Mouse (Mus musculus) mammary gland, adult 2 months (tissue): ENCODE results near the gene Stox2. TPM values are rescaled to one million over a fixed set of nuclear protein-coding genes. Genes with fewer than 3 reads are reported as not detected.

Experiments
- polyA plus RNA-seq: library from polyadenylated mRNA; depleted of rRNA; stranded (reverse); fragments of >200 nt; gene quantifications from 2 replicates; pipeline ENCODE4 v1.2.3, GENCODE M21; 2012; ENCODE audit warnings: low replicate concordance; rRNA removed

Stox2 gene
- polyA plus RNA-seq: 2.8 and 3.5 TPM in 2 replicates

DNA sequence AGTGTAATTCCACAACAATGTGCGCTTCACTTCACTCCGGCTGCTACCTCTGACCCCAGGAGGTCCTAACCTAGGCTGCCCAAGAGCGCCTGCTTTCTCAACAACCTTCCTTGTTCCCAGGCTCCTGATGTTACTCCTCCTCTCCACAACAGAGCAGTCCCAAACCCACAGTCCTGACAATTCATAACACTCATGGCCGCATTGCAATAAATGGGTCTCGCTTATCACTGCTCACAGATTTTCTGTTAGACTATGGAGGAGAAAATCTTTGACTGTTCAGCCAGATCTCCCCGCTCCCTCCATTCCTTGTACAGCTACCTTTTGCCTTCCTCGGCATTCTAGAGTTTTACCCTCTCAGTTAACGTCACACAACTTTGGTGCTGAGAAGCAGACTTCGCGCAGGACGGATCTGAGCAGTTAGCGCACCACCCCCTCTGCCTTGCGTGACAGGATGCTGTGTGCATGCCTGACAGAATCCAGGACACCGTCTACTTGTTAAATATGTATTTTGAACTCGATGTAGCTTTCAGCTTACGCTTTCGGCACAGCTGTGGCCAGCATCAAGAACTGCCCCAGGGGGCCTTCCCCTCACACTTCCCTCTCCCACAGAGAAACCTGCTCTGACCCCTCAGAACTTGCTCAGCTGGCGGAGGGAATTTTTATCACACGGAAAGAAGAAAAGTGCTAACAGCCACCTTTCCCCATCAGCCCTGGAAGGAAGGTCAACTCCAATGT is at the start of gene Stox2:
TSS of gene Stox2 (minus strand) at position 51 of the 735 bp plus-strand sequence.

Other genes starting within 250 kb of the Stox2 start
- 17.8 and 21.5 TPM in 2 replicates for gene Trappc11, start 87.1 kb upstream of the Stox2 start, polyA plus RNA-seq
- 12.6 and 19.9 TPM in 2 replicates for gene Rwdd4a, start 87.3 kb upstream of the Stox2 start, polyA plus RNA-seq
- gene Ing2, start 229.2 kb upstream of the Stox2 start, polyA plus RNA-seq: 1.5 and 4.3 TPM in 2 replicates